Mouse (Mus musculus): ENCODE results near the gene Mbd6.
A peak's percentile ranks its signal among the peaks of the same experiment; 100 is the strongest.
"Not testable (repeated sequence)": the region's sequence is repeated elsewhere in the genome, so short reads cannot be mapped to it uniquely, and the experiment has no call there.

The Mbd6 gene

GRCm38 (mm10) chr10:127313516-127313915, 24.7 kb upstream of the Mbd6 start:
- DNase-seq (ENCODE audit: low spot score in 2 of 2): not testable (repeated sequence)

GRCm38 (mm10) chr10:127312858-127313257, 24.0 kb upstream of the Mbd6 start:
- DNase-seq (ENCODE audit: low spot score in 2 of 2): no peak

GRCm38 (mm10) chr10:127312356-127312676, 23.5 kb upstream of the Mbd6 start:
- peak; percentile 83 to 92 for DNase-seq (ENCODE audit: low spot score in 2 of 2)

GRCm38 (mm10) chr10:127311476-127312355, 22.9 kb upstream of the Mbd6 start, which contains the start of gene Mars:
Mars (minus strand) TSS chr10:127311786.
- peak; percentile 93 for DNase-seq (ENCODE audit: low spot score in 2 of 2)

GRCm38 (mm10) chr10:127310523-127311475, 22.0 kb upstream of the Mbd6 start:
- peak in 1 of 2 experiments; percentile 67 for DNase-seq (ENCODE audit: low spot score in 2 of 2)

- DNase-seq (ENCODE audit: low spot score in 2 of 2): not testable (repeated sequence)
These were observed 20.3 kb upstream of the Mbd6 start for GRCm38 (mm10) chr10:127309167-127309566.

- no peak for DNase-seq (ENCODE audit: low spot score in 2 of 2)
These were observed 14.3 kb upstream of the Mbd6 start for GRCm38 (mm10) chr10:127303136-127303535.

GRCm38 (mm10) chr10:127300361-127300760, 11.5 kb upstream of the Mbd6 start:
- no peak for DNase-seq (ENCODE audit: low spot score in 2 of 2)

GRCm38 (mm10) chr10:127297015-127297871, 8.4 kb upstream of the Mbd6 start:
- no peak for DNase-seq (ENCODE audit: low spot score in 2 of 2)

- DNase-seq (ENCODE audit: low spot score in 2 of 2): no peak
These were observed 7.4 kb upstream of the Mbd6 start for GRCm38 (mm10) chr10:127295986-127296794.

- DNase-seq (ENCODE audit: low spot score in 2 of 2): no peak
These were observed 6.2 kb upstream of the Mbd6 start for GRCm38 (mm10) chr10:127294895-127295510.

GRCm38 (mm10) chr10:127293590-127294113, 4.8 kb upstream of the Mbd6 start:
- no peak for DNase-seq (ENCODE audit: low spot score in 2 of 2)

- DNase-seq (ENCODE audit: low spot score in 2 of 2): no peak
These were observed 4.2 kb upstream of the Mbd6 start for GRCm38 (mm10) chr10:127292987-127293538.

- DNase-seq (ENCODE audit: low spot score in 2 of 2): peak in 1 of 2 experiments; percentile 62
These were observed 3.2 kb upstream of the Mbd6 start for GRCm38 (mm10) chr10:127291881-127292638.

- DNase-seq (ENCODE audit: low spot score in 2 of 2): peak; percentile 67 to 85
These were observed 2.4 kb upstream of the Mbd6 start for GRCm38 (mm10) chr10:127290930-127291880.

GRCm38 (mm10) chr10:127290307-127290929, 1.6 kb upstream of the Mbd6 start:
- peak; percentile 99 for DNase-seq (ENCODE audit: low spot score in 2 of 2)

- DNase-seq (ENCODE audit: low spot score in 2 of 2): peak; percentile 63 to 78
These were observed 864 bp upstream of the Mbd6 start for GRCm38 (mm10) chr10:127289573-127290191.

All from spleen, postnatal 4 days (tissue).